Mouse (Mus musculus): ENCODE measurements around the gene Tanc1. TPM values are rescaled to one million over a fixed set of nuclear protein-coding genes. Genes with fewer than 3 reads are reported as not detected.

Tanc1 gene
- total RNA-seq, 2 experiments from 2014 or later = 109 to 114 TPM

DNA sequence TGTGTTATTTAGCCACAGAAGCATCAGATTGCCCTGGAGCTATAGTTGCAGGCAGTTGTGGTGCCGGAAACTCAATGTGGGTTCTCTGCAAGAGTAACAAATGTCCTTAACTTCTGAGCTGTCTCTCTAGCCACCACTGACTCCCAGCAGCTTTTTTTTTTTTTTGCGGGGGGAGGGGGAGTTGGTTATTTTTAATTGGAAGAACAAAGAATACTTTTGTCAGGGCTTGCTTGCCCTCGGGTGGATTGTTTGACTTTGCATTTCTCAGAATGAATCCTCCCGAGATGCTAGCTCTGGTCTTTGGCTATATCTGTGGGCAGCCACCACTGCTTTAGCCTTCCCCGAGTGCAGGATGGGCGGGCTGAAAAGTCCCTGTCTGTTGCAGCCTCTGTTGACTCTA lies 139.3 kb downstream of the Tanc1 start:
- no peak for DNase-seq (ENCODE audit: low spot score in 2 of 2)

DNA sequence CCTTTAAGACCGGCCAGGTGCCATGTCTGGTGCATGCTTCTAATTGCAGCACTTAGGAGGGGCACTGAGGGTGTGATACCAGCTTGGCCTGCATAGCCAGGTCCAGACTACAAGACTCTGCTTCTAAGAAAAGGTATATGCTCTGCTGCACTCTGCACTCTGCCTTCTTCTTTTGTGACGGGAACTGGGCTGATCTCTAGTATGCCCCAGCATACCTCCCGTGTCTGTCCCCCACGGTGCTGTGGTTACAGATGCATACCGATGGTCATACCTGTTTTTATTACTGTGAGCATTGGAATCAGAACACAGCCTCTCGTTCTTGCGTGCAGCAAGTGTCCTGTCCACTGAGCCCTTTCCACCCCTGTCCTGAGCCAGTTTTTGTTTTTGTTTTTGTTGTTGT lies 140.3 kb downstream of the Tanc1 start:
- no peak for DNase-seq (ENCODE audit: low spot score in 2 of 2)

DNA sequence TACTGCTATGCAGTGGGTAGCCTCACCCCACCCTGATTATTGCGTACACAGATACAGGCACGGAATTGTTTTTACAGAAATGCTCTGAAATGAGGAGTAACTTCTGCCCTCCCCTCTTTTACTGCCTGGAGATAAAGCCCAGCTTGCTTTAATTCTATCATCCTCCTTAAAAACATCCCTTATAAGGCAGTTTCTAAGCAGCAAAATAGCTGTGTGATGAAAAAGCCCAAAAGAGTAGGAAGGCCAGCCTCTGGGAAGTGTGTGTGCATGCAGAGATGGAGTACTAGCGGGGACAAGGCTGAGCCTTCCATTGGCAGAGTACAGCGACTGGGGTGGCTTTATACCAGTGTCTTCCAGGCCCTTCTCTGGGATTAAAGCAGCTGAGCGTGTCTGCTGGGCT lies 140.9 kb downstream of the Tanc1 start:
- no peak for DNase-seq (ENCODE audit: low spot score in 2 of 2)

DNA sequence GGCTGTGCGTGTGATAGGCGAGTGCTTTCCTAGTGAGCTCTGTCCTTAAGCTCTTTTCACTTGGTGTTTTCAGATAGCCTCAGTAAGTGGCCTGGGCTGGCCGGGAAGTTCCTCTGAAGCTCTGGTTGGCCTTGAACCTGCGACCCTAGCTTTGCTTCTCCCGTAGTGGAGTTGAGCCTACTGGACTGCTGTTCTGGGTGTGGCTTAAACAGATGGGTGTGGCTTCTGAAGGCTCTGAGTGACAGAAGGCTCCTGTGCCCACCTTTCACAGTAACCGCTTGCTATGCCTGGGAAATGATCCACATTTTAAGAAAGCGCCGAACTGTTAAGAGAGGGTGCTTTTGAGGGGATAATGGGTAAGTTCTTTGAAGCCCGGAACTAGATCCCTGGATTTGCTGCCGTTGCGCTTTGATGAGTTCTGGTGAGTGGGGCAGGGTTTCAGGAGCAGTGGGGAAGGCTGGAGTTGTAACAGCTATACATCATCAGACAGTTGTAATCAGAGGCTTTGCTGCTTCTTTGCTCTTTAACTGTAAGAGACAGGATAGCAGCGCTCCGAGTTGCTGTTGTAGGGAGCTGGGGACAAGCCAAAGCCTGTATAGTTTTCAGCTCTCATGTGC lies 144.4 kb downstream of the Tanc1 start:
- no peak for DNase-seq (ENCODE audit: low spot score in 2 of 2)

DNA sequence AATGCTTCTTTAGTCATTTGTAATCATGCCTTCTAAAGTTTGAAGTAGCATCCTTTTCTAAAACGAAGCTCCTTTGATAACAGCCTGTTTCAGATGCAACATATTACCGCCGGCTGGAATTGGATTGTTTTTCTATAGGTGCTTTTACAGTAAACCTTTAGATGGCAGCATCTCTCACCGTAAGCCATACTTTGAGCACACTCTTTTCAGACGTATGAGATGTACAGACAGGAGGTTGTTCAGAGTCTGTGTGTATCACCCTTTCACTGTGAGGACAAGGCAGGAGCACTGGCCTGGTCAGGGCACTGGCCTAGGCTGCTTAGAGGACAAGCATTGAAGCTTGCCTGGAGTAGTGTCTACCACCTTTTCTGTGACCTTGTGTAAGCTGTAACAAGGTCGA lies 145.2 kb downstream of the Tanc1 start:
- no peak for DNase-seq (ENCODE audit: low spot score in 2 of 2)

DNA sequence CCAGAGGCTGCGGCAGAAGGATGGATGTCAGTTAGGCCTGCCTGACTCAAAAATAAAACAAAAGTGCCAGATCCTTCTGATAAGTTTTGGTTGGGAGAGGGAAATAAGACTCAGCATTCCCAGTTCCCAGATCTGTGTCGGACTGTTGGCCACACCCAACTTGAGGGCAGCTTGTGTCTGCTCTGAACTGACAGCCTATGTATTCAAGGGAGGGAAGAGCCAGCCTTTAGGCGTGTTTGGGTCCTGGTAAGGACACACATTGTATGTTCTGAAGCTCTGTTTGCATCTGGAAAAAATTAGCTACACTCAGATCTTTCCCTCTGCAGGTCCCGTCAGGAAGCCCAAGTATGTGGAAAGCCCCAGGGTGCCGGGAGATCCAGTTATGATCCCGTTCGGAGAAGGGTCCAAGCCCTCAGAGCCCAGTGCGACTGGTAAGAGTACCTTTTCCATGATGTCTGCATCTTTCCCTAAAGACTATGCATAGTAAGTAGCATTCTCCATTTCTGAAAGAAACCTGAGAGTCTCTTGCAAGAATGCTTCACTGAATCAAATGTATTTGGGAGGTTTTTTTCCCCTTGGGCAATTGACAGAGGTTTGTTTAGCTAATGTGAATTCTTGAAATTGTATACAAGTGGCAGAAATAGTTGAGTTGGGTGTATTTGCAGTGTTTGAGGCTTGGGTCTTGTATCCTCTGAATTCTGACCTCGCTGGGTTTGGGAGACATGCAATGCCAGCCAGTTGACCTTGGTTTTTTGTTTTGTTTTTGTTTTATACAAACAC lies 146.5 kb downstream of the Tanc1 start:
- no peak for DNase-seq (ENCODE audit: low spot score in 2 of 2)

DNA sequence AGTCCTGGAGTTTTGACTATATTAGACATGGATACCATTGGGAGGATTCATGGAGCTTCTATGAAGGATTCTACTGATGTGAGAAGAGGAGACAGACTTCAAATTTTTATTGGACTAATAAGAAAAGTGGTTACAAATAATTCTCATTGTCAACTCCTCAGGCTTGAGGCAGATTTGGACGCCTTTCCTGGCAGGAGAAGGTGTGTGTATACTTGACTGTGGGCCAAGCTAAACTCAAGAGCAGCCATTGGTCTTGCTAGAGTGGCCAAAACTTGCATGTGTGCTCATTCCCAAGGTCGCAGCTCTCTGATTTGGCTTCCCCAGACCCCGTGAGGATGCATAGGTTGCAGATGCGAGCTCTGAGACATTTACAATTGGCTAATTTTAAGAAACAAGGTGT lies 148.9 kb downstream of the Tanc1 start:
- no peak for DNase-seq (ENCODE audit: low spot score in 2 of 2)

DNA sequence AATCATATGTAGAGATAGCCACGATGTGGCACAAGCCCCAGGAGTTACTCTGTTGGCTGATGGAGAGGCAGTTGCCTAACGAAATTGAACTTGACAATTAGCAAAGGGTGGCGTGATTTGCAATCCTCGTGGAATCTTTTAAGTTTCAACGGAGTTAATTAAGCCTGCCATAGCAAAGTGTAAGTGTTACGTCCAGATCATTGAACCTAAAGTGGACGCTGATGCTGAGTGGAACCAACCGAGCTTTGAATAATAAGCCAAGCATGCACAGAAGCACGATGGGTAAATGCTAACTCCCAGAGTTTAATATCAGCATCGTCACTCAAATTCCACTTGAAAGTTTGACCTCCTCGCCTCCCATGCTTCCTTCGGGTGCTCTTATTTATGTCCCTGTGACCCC lies 149.3 kb downstream of the Tanc1 start:
- DNase-seq (ENCODE audit: low spot score in 2 of 2) = no peak

DNA sequence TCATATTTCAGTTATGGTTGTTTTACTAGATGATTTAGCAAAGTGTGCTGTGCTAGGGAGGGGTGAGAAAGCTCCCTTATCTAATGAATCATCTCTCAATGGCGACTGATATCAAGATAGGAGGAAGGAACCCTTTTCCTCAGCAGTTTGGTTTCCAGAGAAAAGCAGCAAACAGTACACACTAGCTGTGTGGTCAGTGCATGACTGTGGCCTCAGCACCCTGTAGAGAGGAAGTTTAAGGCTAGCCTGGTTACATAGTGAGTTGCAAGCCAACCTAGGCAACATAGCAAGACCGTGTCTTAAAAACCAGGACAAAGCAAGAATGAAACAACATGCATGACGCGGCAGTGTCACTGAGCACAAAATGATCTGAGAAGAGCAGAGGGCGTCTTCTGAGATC lies 150.4 kb downstream of the Tanc1 start:
- no peak for DNase-seq (ENCODE audit: low spot score in 2 of 2)

DNA sequence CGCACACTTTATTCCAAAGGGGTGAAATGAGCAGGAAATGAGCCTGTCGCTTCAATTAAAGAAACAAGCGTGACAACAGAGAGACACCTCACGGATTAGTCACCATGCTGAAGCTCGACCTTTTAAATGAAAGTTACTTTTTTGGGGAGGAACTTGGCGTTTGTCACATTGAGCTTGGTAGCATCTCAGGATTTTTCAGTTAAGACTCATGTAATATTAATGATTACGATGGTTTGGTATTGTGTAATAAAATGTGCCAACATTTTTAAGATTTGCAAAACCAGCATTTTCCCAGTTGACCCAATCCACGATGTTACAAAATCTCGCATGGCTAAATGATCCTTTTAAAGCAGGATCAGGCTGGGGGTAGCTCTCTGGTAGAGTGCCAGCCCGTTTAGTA lies 153.8 kb downstream of the Tanc1 start:
- DNase-seq (ENCODE audit: low spot score in 2 of 2) = no peak

DNA sequence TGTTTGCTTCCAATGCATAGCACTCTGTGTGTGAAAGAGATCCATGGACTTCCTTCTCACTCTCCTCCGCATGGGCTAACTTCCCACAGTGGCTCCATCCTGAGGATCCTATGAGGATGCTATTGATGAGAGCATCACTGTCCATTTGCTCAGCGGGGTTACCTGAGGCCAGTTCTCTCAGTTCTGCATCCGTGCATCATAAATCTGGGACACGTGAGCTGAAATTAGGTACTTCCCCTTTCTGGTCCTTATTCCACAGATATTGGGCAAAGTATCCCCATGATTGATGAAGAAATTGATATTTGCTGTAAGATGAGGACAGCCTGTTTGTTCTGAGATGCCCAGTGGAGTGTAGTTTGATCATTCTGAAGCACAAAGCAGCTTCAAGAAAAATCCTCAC lies 156.1 kb downstream of the Tanc1 start:
- DNase-seq (ENCODE audit: low spot score in 2 of 2) = no peak

DNA sequence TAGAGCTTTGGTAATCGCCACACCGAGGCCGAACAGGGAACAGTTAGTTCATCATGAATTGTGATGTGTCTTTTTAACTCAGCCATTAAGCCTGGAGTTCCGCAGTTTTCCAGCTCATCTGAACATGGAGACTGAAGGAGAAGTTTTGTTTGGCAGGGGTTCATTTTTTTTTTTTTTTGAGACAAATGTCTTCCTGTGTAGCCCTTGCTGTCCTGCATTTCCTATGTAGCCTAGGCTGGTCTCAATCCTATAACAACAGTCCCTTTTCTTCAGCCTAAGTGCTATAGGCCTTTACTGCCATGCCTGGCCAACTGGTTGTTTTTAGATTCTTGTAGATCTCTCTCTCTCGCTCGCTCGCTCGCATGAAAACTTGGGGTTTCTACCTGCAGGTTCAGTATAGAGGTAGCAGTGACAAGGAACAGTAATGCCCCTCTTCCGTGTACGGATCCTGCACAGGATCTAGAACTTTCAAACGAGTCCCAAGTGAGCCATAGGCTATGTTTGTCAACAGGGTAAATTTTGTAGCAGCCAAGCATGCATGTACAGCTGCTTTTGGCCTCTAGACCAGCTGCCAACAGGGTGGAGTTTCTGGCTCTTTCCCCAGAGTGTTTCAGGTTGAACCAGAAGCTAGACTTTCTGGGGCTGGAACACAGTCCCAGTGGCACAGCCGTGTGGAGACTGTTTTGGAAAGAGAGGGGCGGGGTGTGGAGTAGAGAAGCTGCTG lies 157.0 kb downstream of the Tanc1 start:
- no peak for DNase-seq (ENCODE audit: low spot score in 2 of 2)

DNA sequence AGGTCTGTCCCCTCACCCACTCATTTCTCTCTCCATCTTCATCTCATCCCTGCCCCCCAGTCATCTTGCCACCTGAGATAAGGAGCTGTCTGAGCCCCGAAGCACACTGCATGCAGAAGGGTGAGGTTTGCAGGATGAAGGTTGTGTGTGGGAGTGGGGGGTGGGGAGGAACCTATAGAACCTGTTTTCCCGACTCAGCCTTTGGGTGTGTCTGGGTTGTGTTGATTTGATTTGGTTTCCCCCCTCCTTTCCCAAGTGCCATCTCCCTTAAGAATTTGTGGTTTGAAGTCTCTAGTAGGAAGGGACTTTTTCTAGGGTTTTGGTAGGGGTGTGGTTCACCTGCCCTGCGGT lies 157.5 kb downstream of the Tanc1 start:
- DNase-seq (ENCODE audit: low spot score in 2 of 2) = no peak

DNA sequence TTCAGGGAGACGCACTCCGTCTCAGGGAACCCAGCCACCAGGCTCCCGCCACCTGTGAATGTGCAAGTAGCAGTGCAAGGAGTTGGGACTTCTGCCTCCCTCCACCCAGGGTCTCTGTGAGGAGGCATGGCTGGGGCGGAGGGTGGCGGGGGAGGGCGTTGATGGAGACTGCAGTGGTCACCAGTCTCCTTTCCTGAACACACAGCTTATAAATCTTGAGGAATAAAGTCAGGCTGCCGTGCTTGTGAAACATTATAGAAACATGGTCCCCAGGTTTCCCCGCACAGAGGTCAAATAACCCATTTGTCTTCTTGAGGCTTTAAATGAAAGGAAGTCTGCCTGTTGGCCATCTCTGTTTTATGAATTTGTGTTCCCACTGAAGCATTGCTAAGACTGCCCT lies 159.9 kb downstream of the Tanc1 start:
- DNase-seq (ENCODE audit: low spot score in 2 of 2) = no peak

DNA sequence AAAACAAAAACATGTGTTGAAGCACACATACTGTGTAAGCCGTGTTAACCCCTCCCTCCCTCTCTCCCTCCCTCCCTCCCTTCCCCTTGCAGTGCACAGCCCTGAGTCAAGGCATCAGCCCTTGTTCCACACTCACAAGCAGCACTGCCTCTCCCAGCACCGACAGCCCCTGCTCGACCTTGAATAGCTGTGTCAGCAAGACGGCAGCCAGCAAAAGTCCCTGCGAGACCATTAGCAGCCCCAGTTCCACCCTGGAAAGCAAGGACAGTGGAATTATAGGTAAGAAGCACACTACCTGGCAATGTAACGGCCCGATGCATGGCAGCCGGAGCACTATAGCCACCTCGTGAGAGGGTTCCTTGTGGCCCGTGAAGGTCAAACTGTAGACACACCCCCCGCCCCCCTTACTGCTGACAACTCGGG lies 160.4 kb downstream of the Tanc1 start:
- DNase-seq (ENCODE audit: low spot score in 2 of 2) = no peak

DNA sequence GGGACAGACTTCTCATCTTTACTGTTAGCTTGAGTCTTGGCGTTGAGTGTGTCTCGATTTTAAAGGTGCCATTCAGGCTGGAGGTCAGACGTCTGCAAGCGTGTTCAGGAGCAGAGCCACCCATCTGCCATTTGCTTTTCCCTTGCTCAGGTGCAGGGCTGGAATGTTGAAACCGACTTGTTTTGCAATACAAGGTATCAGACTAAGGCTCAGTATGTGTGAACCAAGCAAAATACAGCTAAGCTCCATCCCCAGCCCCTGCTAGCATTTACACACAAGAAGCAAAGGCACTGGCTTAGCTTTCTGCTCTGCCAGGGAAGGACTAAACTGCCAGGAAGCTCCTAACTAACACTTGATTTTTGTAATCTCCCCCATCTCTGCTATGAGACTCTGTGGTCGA lies 162.5 kb downstream of the Tanc1 start:
- DNase-seq (ENCODE audit: low spot score in 2 of 2) = no peak

DNA sequence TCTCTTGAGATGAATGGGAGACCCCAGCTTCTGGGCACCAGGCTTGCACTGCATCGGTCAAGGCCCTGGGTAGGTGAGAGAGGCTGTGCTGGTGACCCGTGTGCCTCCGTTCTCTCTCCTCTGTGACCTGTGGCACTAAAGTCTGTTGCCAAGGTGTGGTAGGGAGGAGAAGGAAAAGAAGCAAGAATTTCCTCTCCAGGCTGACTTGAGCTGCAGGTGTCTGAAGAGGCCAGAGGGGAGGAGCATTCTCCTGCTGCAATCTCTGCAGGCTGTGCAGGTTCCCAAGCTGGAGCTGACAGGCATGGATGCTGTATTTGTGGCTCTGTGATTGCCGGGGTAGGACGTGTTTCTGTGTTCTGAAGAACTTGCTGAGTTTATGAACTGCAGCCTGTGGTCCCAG lies 163.3 kb downstream of the Tanc1 start:
- DNase-seq (ENCODE audit: low spot score in 2 of 2) = no peak

DNA sequence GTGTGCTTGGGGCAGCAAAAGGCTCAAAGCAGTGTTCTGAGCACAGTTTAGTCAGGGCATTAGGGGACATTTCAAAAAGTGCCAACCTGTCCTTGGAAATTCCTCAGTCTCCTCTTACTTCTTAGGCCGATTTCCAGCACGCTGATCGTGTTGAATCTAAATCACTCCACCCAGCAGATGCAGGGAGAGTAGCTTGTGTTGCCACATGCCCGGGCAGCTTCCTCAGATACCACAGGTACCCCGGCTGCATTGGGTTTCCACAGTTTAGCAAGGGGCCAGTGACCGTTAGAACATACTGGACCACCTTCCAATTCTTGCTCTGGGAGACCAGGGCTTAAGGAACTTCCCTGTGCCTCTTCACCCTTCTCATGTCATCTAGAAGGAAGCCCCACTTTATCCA lies 164.0 kb downstream of the Tanc1 start:
- DNase-seq (ENCODE audit: low spot score in 2 of 2) = no peak

DNA sequence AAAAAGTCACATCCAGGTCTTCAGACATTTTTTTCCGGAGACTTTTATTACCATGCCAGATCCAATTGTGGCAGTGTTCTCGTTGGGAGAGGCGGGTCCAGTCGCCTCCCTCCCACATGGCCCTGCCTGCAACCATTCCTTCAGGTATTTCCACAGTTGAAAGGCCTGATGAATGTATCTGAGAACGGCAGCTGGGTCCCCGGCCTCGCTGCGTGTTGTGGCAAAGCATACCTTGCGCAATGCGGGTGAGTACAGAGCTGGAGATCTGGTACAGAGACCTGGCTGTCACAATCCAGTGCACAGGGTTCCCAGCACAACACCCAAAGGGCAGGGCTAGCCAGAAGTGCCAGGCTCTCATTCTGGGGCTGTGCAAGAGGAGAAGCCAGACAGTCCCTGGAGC lies 167.5 kb downstream of the Tanc1 start:
- DNase-seq (ENCODE audit: low spot score in 2 of 2) = no peak

DNA sequence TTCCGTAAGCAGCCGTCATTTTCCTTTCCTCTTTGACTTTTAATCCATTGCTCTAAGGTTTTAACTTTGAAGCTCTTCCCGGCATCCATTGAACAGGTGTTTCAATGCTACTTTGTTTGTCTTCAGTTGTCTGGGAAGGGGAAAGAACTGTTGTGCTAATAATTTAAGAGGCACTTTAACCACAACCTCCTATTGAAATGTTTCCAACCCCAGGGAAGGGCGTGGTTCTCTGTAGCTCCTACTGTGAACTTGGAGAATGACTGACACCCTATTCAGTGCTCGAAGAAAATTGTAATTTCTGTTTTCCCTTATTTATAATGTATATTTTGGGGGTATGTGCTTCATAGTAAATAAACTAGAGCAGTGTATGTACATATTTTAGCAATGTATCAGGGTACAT lies 168.4 kb downstream of the Tanc1 start:
- DNase-seq (ENCODE audit: low spot score in 2 of 2) = no peak

DNA sequence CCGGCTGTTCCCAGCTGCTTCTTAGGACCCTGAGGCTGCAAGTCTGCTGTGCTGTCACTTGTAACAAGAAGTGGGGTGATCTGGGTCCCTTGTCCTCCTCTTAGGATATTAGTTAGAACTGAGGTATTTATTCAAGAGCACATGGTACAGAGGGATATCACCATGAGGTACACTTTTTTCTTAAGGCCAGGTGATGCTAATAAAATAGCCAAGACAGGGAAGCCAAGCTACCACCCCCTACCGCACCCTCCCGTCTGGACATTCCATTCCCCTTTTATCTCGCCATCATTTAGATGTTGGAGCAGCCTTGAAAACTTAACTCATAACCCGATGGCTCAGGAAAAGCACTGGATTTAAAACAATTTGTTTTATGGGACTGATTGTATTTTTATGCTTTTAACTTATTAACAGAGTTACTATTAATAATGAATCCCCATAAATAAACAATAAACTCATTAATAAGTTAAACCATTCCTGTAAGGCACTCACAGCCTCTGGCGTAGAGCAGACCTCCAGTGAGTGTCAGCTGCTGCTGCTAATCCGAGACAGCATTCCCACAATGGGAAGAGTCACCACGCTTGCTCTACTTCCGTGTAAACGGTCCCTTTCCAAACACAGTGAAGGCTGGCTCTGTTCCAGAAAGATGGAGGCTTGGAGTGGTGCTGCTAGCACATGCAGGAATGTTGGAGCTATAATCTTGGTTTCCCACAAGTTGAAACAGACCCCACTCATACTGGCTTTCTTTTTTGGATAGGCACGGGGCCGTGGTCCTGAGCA lies 171.4 kb downstream of the Tanc1 start:
- no peak for DNase-seq (ENCODE audit: low spot score in 2 of 2)
